Mouse (Mus musculus) midbrain, embryonic 11.5 days (tissue): ENCODE measurements at regions not wholly inside any gene's neighbourhood (a gene's known extent, or its start where the extent isn't known, plus 50 kb on each side); places are given as distances from the start of the nearest gene placed in this dataset.
"Not testable (repeated sequence)": the region's sequence is repeated elsewhere in the genome, so short reads cannot be mapped to it uniquely, and the experiment has no call there.

ENCODE experiments used
- ATAC-seq: fragments of 200-750 bp; cut with Nextera tagmentation; 2 replicates; pipeline ENCODE4 v1.8.0; 2017; ENCODE audit warnings: moderate TSS enrichment, moderate library complexity; ENCODE audit not compliant: low FRiP score
- DNase-seq: peaks from one replicate; pipeline ENCODE4 v3.0.0; 2015; ENCODE audit warnings: low spot score; ENCODE audit errors: missing footprints
- H3K27ac ChIP-seq: fragments of 300-500 bp; sonication (generic); 2 replicates; pipeline ENCODE4 v1.5.1; 2014; ENCODE audit warnings: low read depth, low read length
- H3K27me3 ChIP-seq: fragments of 300-500 bp; sonication (generic); 2 replicates; pipeline ENCODE4 v1.6.1; 2014; ENCODE audit warnings: mild to moderate bottlenecking, low read length, moderate library complexity, mixed read lengths; ENCODE audit not compliant: control insufficient read depth, insufficient read depth
- H3K36me3 ChIP-seq: fragments of 300-500 bp; sonication (generic); 2 replicates; pipeline ENCODE4 v1.6.1; 2014; ENCODE audit warnings: mild to moderate bottlenecking, low read length, moderate library complexity, mixed read lengths; ENCODE audit not compliant: control insufficient read depth, insufficient read depth
- H3K4me1 ChIP-seq: fragments of 300-500 bp; sonication (generic); 2 replicates; pipeline ENCODE4 v1.6.1; 2014; ENCODE audit warnings: low read length; ENCODE audit not compliant: control insufficient read depth, insufficient read depth
- H3K4me2 ChIP-seq: fragments of 300-500 bp; sonication (generic); 2 replicates; pipeline ENCODE4 v1.6.1; 2014; ENCODE audit warnings: mild to moderate bottlenecking, moderate library complexity
- H3K4me3 ChIP-seq: fragments of 300-500 bp; sonication (generic); 2 replicates; pipeline ENCODE4 v1.5.1; 2014; ENCODE audit warnings: low read depth, low read length
- H3K9ac ChIP-seq: fragments of 300-500 bp; sonication (generic); 2 replicates; pipeline ENCODE4 v1.6.1; 2014; ENCODE audit warnings: low read length
- H3K9me3 ChIP-seq: fragments of 300-500 bp; sonication (generic); 2 replicates; pipeline ENCODE4 v1.6.1; 2016; ENCODE audit warnings: low read length; ENCODE audit not compliant: control insufficient read depth
- WGBS: fragments of 180-500 bp; shearing (Covaris S2); extraction: QIAGEN DNeasy Blood & Tissue Kit; methylation state at CpG from one replicate; pipeline ENCODE4 v1.1.7; 2014; 5-methylcytosine and 5-hydroxymethylcytosine counted together

GRCm38 (mm10) chr4:92977761-92978160, 357.6 kb downstream of the Tusc1 start:
- H3K9ac ChIP-seq: no peak overlapping the region
- ATAC-seq (no peak), DNase-seq (peak; percentile 54)
- no peaks in the 10 kb centered on the region for H3K27me3 ChIP-seq
- no peaks in the 10 kb centered on the region for H3K4me1 ChIP-seq
- H3K36me3 ChIP-seq: no peaks in the 10 kb centered on the region
- 81% methylated on average over 5 of the region's 5 CpGs for WGBS
- no peaks in the 10 kb centered on the region for H3K9me3 ChIP-seq
- no peak overlapping the region for H3K4me2 ChIP-seq
- no peak overlapping the region for H3K27ac ChIP-seq
- no peak overlapping the region for H3K4me3 ChIP-seq

- ATAC-seq: no peak
- no peaks in the 10 kb centered on the region for H3K4me1 ChIP-seq
Measured at GRCm38 (mm10) chr4:92942068-92942707, 393.1 kb downstream of the Tusc1 start.

DNA sequence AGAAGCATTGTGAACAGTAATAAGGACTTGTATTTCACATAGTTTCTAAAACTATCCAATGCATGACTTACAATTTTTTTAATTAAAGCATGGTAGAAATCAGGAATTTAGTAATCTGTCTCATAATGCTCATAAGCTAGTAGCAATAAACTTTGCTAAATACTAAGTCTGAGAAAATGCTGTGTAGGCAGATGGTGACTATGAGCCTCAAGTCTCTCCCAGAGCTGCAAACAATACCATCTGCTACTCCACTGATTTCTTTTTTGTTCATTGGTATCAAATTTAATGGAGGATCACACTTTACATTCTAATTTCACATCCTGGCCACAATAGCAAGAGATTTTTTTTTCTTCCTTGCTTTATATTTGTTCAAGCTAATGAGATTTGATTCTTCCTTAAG, 404.0 kb downstream of the Tusc1 start:
- Histone ChIP-seq H3K27me3 (no peaks in the 10 kb centered on the region), H3K9ac (no peak overlapping the region), H3K9me3 (no peaks in the 10 kb centered on the region), H3K4me2 (no peak overlapping the region), H3K36me3 (no peaks in the 10 kb centered on the region), H3K27ac (no peak overlapping the region), H3K4me1 (no peaks in the 10 kb centered on the region), H3K4me3 (no peak overlapping the region)
- ATAC-seq: no peak
- DNase-seq: no peak

More at GRCm38 (mm10) chr4:92942068-92942707, 393.1 kb downstream of the Tusc1 start:
- no peaks in the 10 kb centered on the region for H3K36me3 ChIP-seq
- H3K9me3 ChIP-seq: no peaks in the 10 kb centered on the region
- no peak overlapping the region for H3K9ac ChIP-seq
- H3K4me2 ChIP-seq: no peak overlapping the region
- no peaks in the 10 kb centered on the region for H3K27me3 ChIP-seq
- H3K27ac ChIP-seq: no peak overlapping the region
- H3K4me3 ChIP-seq: no peak overlapping the region
- DNase-seq: no peak
- 83% methylated on average over 3 of the region's 3 CpGs for WGBS

DNA sequence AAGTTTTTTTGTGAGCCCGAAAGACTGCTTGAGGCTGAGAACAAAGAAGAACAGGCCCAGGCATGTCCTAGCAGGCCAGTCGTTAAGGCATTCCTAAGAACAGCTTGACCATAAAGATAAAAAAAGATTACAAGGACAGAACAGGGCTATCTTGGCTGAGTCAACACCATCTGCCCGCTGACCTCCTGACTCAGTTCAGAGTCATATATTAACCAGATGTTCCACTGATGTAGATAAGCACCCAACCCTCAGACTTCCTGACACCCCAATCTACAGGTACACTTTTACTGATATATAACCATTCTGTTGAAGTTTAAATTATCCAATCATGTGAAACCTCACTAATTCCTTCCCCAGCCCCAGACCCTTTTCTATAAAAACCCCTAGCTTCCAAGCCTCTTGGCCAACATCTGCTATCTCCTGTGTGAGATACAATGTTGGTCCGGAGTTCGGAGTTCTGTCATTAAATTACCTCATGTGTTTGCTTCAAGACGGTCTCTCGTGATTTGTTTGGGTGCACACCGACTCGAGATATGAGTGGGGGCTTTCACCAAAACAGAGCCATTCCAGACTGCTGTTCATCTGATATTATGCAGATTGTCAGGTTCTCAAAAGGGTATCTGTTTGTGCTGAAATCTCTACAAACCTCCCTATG, 413.8 kb downstream of the Tusc1 start:
- Histone ChIP-seq H3K9me3 (no peaks in the 10 kb centered on the region), H3K27me3 (no peaks in the 10 kb centered on the region), H3K4me3 (no peak overlapping the region), H3K9ac (no peak overlapping the region), H3K4me2 (no peak overlapping the region), H3K27ac (no peak overlapping the region), H3K36me3 (no peaks in the 10 kb centered on the region), H3K4me1 (no peaks in the 10 kb centered on the region)
- ATAC-seq (no peak), DNase-seq (no peak)
- WGBS: 91% methylated on average over 9 of the region's 9 CpGs

GRCm38 (mm10) chr4:92903468-92903867, 431.8 kb downstream of the Tusc1 start:
- 46% methylated on average over 5 of the region's 5 CpGs for WGBS
- not testable (repeated sequence) for ATAC-seq, H3K4me3 ChIP-seq, H3K27me3 ChIP-seq, H3K36me3 ChIP-seq, H3K9ac ChIP-seq, H3K4me2 ChIP-seq, H3K4me1 ChIP-seq, H3K9me3 ChIP-seq, DNase-seq, H3K27ac ChIP-seq
